Mouse (Mus musculus): ENCODE measurements around the gene Frmpd1. TPM values are rescaled to one million over a fixed set of nuclear protein-coding genes. Genes with fewer than 3 reads are reported as not detected.

The Frmpd1 gene
- total and polyA plus RNA-seq, 3 experiments, result not detected

DNA sequence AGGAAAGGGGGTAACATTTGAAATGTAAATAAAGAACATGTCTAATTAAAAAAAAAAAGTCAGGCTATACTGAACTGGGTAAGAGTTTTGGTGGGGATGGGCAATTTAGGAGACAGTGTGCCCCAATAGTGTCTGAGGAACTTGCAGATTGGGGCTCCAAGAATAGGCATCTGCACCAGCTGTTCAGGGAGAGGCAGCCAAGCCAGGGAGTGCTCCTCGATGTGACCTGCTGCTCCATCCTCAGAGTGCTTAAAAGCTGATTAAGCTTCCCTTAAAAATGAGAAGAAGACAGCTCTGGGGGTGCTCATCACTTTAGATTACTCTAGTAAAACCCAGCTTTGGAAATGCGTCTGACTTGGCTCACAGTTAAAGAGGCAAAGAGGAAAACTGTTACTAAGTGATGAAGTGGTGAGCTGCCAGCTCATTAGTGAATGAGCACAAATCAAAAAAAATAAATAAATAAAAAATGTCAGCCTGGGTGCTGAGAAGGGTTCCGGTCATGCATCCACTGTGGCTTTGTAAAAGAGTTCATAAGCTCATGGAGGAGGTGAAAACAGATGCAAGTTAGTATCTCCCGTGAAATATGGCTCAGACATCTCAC, 74.7 kb downstream of the Frmpd1 start:
- H3K9ac ChIP-seq (ENCODE audit: insufficient read depth, low read depth), result no peak overlapping the region
- H3K4me3 ChIP-seq (replicated peaks in 1 of 3; ENCODE audit: low read depth in 2 of 3, low read length in 2 of 3, poor library complexity in 1 of 3), result no peak overlapping the region
- DNase-seq (ENCODE audit: extremely low read depth), result no peak
- H3K9me3 ChIP-seq (replicated peaks; ENCODE audit: low read length), result no peaks in the 10 kb centered on the region
- peaks cover 0 to 36% of the 10 kb centered on the region in 2 experiments; a peak in 2 of 4 replicates for H3K4me1 ChIP-seq (ENCODE audit: control insufficient read depth in 1 of 2, insufficient read depth in 2 of 2)
- dilution Hi-C loops (cut with MboI; ENCODE audit: extremely low pct_ligation_motif_present, extremely low pct_unique_long_range_greater_than_20kb, low sequenced_read_pairs), result no loop called here
- TF ChIP-seq KAT2A (IDR thresholded peaks at IDR 0.05; ENCODE audit: insufficient replicate concordance, low read length) (no peak), E2F4 (IDR thresholded peaks at IDR 0.05; ENCODE audit: insufficient replicate concordance, low read depth, low read length) (no peak)
- H3K4me2 ChIP-seq (ENCODE audit: insufficient read depth, low read depth, poor library complexity, severe bottlenecking), result no peak overlapping the region
- in situ Hi-C loops (cut with MboI; ENCODE audit: low pct_ligation_motif_present, low pct_unique_long_range_greater_than_20kb, low sequenced_read_pairs), result no loop called here
- no peaks in the 10 kb centered on the region for H3K27me3 ChIP-seq (replicated peaks)
- no peaks in the 10 kb centered on the region for H3K36me3 ChIP-seq (replicated peaks in 1 of 2; ENCODE audit: control insufficient read depth in 1 of 2, insufficient read depth in 1 of 2, low read length in 1 of 2)
- no peaks in the 10 kb centered on the region for H3K79me2 ChIP-seq (replicated peaks; ENCODE audit: control insufficient read depth, extremely low read depth, insufficient read depth, poor library complexity, severe bottlenecking)
- H3K27ac ChIP-seq (ENCODE audit: insufficient read depth, low read depth), result no peak overlapping the region

DNA sequence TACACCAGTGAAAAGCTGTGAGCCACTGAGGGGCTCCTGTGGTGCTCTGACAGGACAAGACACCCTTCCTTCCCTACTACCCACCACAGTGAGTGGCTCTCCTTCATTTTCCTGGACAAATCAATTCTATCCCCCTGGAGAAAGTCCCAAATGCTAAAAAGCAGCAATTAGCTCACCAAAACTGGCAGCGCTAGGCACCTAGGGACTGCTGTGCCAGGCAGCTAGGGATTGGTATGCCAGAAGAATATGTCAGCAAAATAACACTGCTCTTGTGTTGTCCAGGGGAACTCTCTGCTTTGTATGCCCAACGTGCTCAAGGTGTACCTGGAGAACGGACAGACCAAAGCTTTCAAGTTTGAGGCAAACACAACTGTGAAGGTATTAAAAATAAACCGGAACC, 76.9 kb downstream of the Frmpd1 start:
- Histone ChIP-seq H3K4me3 (replicated peaks in 1 of 3; ENCODE audit: low read depth in 2 of 3, low read length in 2 of 3, poor library complexity in 1 of 3) (no peak overlapping the region), H3K27ac (ENCODE audit: insufficient read depth, low read depth) (no peak overlapping the region), H3K9ac (ENCODE audit: insufficient read depth, low read depth) (no peak overlapping the region), H3K9me3 (replicated peaks; ENCODE audit: low read length) (no peaks in the 10 kb centered on the region), H3K27me3 (replicated peaks) (peaks cover under 1% of the 10 kb centered on the region), H3K79me2 (replicated peaks; ENCODE audit: control insufficient read depth, extremely low read depth, insufficient read depth, poor library complexity, severe bottlenecking) (no peaks in the 10 kb centered on the region), H3K4me2 (ENCODE audit: insufficient read depth, low read depth, poor library complexity, severe bottlenecking) (no peak overlapping the region), H3K4me1 (ENCODE audit: control insufficient read depth in 1 of 2, insufficient read depth in 2 of 2) (peaks cover 0 to 33% of the 10 kb centered on the region in 2 experiments; a peak in 2 of 4 replicates), H3K36me3 (replicated peaks in 1 of 2; ENCODE audit: control insufficient read depth in 1 of 2, insufficient read depth in 1 of 2, low read length in 1 of 2) (no peaks in the 10 kb centered on the region)
- dilution Hi-C loops (cut with MboI; ENCODE audit: extremely low pct_ligation_motif_present, extremely low pct_unique_long_range_greater_than_20kb, low sequenced_read_pairs), result no loop called here
- in situ Hi-C loops (cut with MboI; ENCODE audit: low pct_ligation_motif_present, low pct_unique_long_range_greater_than_20kb, low sequenced_read_pairs), result no loop called here
- TF ChIP-seq GABPA (IDR thresholded peaks at IDR 0.05; ENCODE audit: insufficient replicate concordance, low read depth, low read length) (no peak), TCF12 (IDR thresholded peaks at IDR 0.05; ENCODE audit: low read depth, low read length) (no peak), KAT2A (IDR thresholded peaks at IDR 0.05; ENCODE audit: insufficient replicate concordance, low read length) (no peak), CTCF (conservative IDR thresholded peaks at IDR 0.05 in 1 of 2, IDR thresholded peaks at IDR 0.05 in 1 of 2; ENCODE audit: low read depth in 2 of 2, low read length in 2 of 2) (no peak), CHD1 (IDR thresholded peaks at IDR 0.05; ENCODE audit: low read depth, low read length) (no peak), RAD21 (IDR thresholded peaks at IDR 0.05; ENCODE audit: low read depth, low read length) (no peak), MEF2A (IDR thresholded peaks at IDR 0.05; ENCODE audit: borderline replicate concordance, low read depth, low read length) (no peak), JUN (IDR thresholded peaks at IDR 0.05; ENCODE audit: insufficient read depth, low read depth, low read length) (no peak), SIN3A (IDR thresholded peaks at IDR 0.05; ENCODE audit: low read length) (no peak), PAX5 (IDR thresholded peaks at IDR 0.05; ENCODE audit: low read length) (no peak), SMC3 (IDR thresholded peaks at IDR 0.05; ENCODE audit: low read depth, low read length) (no peak), ZC3H11A (IDR thresholded peaks at IDR 0.05; ENCODE audit: low read depth, low read length) (no peak), BHLHE40 (IDR thresholded peaks at IDR 0.05; ENCODE audit: low read depth, low read length) (no peak), JUND (conservative IDR thresholded peaks at IDR 0.05; ENCODE audit: low read depth, low read length) (no peak), ZMIZ1 (IDR thresholded peaks at IDR 0.05; ENCODE audit: low read depth, low read length) (no peak), MXI1 (IDR thresholded peaks at IDR 0.05; ENCODE audit: low read depth, low read length) (no peak), MAZ (IDR thresholded peaks at IDR 0.05; ENCODE audit: low read depth, low read length) (no peak), RCOR1 (conservative IDR thresholded peaks at IDR 0.05; ENCODE audit: low read depth, low read length) (no peak), POLR2A (IDR thresholded peaks at IDR 0.05; ENCODE audit: low read depth, low read length) (no peak), CHD2 (IDR thresholded peaks at IDR 0.05; ENCODE audit: low read length) (no peak)
- no peak for DNase-seq (ENCODE audit: extremely low read depth)

Data from CH12.LX (cell line).